In the genomic region with DNA sequence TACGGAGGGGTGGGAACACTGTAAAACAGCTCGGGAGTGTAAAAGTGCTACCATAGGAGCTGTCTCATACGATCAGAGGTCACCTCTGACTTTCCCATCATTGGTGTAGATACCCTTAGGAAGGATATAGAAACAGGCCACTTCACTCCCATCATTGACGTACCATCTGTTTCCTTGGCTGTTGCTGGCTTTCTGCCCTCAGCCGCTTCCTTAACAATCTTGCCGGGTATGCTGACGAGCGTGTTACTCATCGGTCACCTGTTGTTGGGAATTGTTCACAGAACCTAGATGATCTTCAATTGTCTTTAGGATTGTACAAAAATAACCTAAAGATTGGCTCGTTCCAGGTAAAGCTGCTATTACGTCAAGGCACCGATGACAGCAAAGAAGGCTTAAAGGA, we compare ENCODE assay signal across 16 mouse cellular contexts.
DNase-seq lines count a peak whose midpoint lies in the region; ATAC-seq and TF ChIP-seq lines count a peak whose summit lies in the region.
"Had no signal": no experiment of that assay in that cellular context is flagged by ENCODE, and none has a peak within 500 bp of the region (broad histone marks: within the 10 kb centered on the region; RNA-seq: fewer than 3 reads in every experiment).

No protein-coding gene starts in this region.

- peaks cover 85% of the 10 kb centered on the region for H3K36me3 ChIP-seq in hindbrain, postnatal 0 days (ENCODE audit: insufficient read depth, low read length)
- peaks cover 94% of the 10 kb centered on the region for H3K36me3 ChIP-seq in hindbrain, embryonic 12.5 days
- H3K36me3 ChIP-seq: G1E had no signal

- H3K4me3 ChIP-seq in hindbrain, postnatal 0 days (ENCODE audit: low read length): no peak overlapping the region
- no peak overlapping the region for H3K4me3 ChIP-seq in hindbrain, embryonic 12.5 days
- H3K4me3 ChIP-seq in cerebellum, adult 2 months (replicated peaks; ENCODE audit: insufficient read depth, low read depth, low read length): no peak overlapping the region
- H3K4me3 ChIP-seq: embryonic facial prominence, embryonic 13.5 days; forebrain, embryonic 10.5 days; heart, embryonic 12.5 days; liver, embryonic 12.5 days had no signal

- 77% methylated on average over 12 of the region's 12 CpGs for WGBS in hindbrain, postnatal 0 days
- WGBS in hindbrain, embryonic 12.5 days: 95% methylated on average over 12 of the region's 12 CpGs
- 19% methylated on average over 12 of the region's 12 CpGs for WGBS in cerebellum, adult 2 months

- TF ChIP-seq CTCF in hindbrain, postnatal 0 days (IDR thresholded peaks at IDR 0.05; ENCODE audit: low read depth): no peak
- no peak for TF ChIP-seq CTCF in cerebellum, adult 2 months (IDR thresholded peaks at IDR 0.05; ENCODE audit: borderline replicate concordance, insufficient read depth, low read depth, low read length)

- ATAC-seq in hindbrain, postnatal 0 days: no peak
- ATAC-seq in hindbrain, embryonic 12.5 days (ENCODE audit: low FRiP score): no peak
- ATAC-seq: liver, embryonic 12.5 days had no signal

- H3K27me3 ChIP-seq in hindbrain, postnatal 0 days (ENCODE audit: insufficient read depth, low read length): no peaks in the 10 kb centered on the region
- H3K27me3 ChIP-seq in hindbrain, embryonic 12.5 days: no peaks in the 10 kb centered on the region
- H3K27me3 ChIP-seq in cerebellum, adult 2 months (ENCODE audit: control insufficient read depth, insufficient read depth, low read length): no peaks in the 10 kb centered on the region
- H3K27me3 ChIP-seq: embryonic facial prominence, embryonic 13.5 days; heart, embryonic 12.5 days; liver, embryonic 12.5 days had no signal

- no peaks in the 10 kb centered on the region for H3K9me3 ChIP-seq in hindbrain, postnatal 0 days (ENCODE audit: low read length)
- no peaks in the 10 kb centered on the region for H3K9me3 ChIP-seq in hindbrain, embryonic 12.5 days (replicated peaks)
- H3K9me3 ChIP-seq: embryonic facial prominence, embryonic 13.5 days; G1E; heart, embryonic 12.5 days; liver, embryonic 12.5 days had no signal

- H3K4me2 ChIP-seq in hindbrain, postnatal 0 days (ENCODE audit: low read depth, low read length): no peak overlapping the region
- H3K4me2 ChIP-seq in hindbrain, embryonic 12.5 days (replicated peaks): no peak overlapping the region
- H3K4me2 ChIP-seq: embryonic facial prominence, embryonic 13.5 days; heart, embryonic 12.5 days; liver, embryonic 12.5 days had no signal

- no peak overlapping the region for H3K27ac ChIP-seq in hindbrain, postnatal 0 days
- H3K27ac ChIP-seq in hindbrain, embryonic 12.5 days: no peak overlapping the region
- H3K27ac ChIP-seq in cerebellum, adult 2 months (ENCODE audit: insufficient read depth, low read length): peak overlapping the region; percentile 31; the same call in 1 of the 2 replicates
- H3K27ac ChIP-seq: embryonic facial prominence, embryonic 13.5 days; forebrain, embryonic 10.5 days; liver, embryonic 12.5 days had no signal

- no peak overlapping the region for H3K9ac ChIP-seq in hindbrain, postnatal 0 days (replicated peaks; ENCODE audit: low read length)
- H3K9ac ChIP-seq in hindbrain, embryonic 12.5 days: no peak overlapping the region
- H3K9ac ChIP-seq: embryonic facial prominence, embryonic 13.5 days; heart, embryonic 12.5 days; liver, embryonic 12.5 days had no signal

- no peak for TF ChIP-seq POLR2A in cerebellum, adult 2 months (IDR thresholded peaks at IDR 0.05; ENCODE audit: borderline replicate concordance, insufficient read depth, low read length)

- H3K4me1 ChIP-seq in hindbrain, postnatal 0 days (ENCODE audit: insufficient read depth, low read length): no peaks in the 10 kb centered on the region
- no peaks in the 10 kb centered on the region for H3K4me1 ChIP-seq in hindbrain, embryonic 12.5 days
- peaks cover 28% of the 10 kb centered on the region for H3K4me1 ChIP-seq in cerebellum, adult 2 months (ENCODE audit: control insufficient read depth, insufficient read depth, low read length)
- H3K4me1 ChIP-seq: embryonic facial prominence, embryonic 13.5 days; forebrain, embryonic 10.5 days; heart, embryonic 12.5 days; liver, embryonic 12.5 days had no signal

- peak; percentile 37 for DNase-seq in hindbrain, postnatal 0 days (ENCODE audit: low spot score)
- DNase-seq in brain, adult 2 months (ENCODE audit: low read depth, low spot score): peak; percentile 89
- DNase-seq in cerebellum, adult 2 months: peak; percentile 84 to 89
- peak; percentile 28 to 30 for DNase-seq in layer of hippocampus, postnatal 36 days
- no peak for DNase-seq in embryo, embryonic 10.5 days (ENCODE audit: low spot score)
- no peak for DNase-seq in thymus, postnatal 4 days
- DNase-seq: adrenal gland, postnatal 36 days; gastrocnemius, postnatal 25 days; heart, postnatal 4 days; thymus, postnatal 36 days had no signal

Comparison
In these comparisons a context has a peak if more than half of its experiments do, and no peak if none do; other contexts are left out.
1. DNase-seq: peak in hindbrain, postnatal 0 days (single experiment), brain, adult 2 months (single experiment), cerebellum, adult 2 months (2 of 2) and layer of hippocampus, postnatal 36 days (2 of 2); none in embryo, embryonic 10.5 days (single experiment) and thymus, postnatal 4 days (single experiment).